Mouse (Mus musculus) hematopoietic stem cell, adult 5-6 weeks (primary cell): ENCODE data around the gene Ino80d. TPM values are rescaled to one million over a fixed set of nuclear protein-coding genes. Genes with fewer than 3 reads are reported as not detected.
A peak's percentile ranks its signal among the peaks of the same experiment; 100 is the strongest.

Experiments
- ATAC-seq, 2 experiments: fragments of 125-278 bp in 1 of 2; replicated peaks in 1 of 2; 2 replicates each; pipeline ENCODE4 v1.8.0; 2016 to 2017; ENCODE audit warnings: inconsistent platforms in 2 of 2, mild to moderate bottlenecking in 2 of 2, moderate number of reproducible peaks in 2 of 2, low read depth in 1 of 2, moderate TSS enrichment in 1 of 2; ENCODE audit not compliant: low FRiP score in 2 of 2, poor library complexity in 2 of 2, severe bottlenecking in 2 of 2, insufficient read depth in 1 of 2, low TSS enrichment in 1 of 2
- total RNA-seq: library from RNA; stranded (forward); fragments of 172-1452, 232-1000 nt; gene quantifications from 2 replicates; pipeline ENCODE4 v1.2.3, GENCODE M21; 2017

The Ino80d gene
- total RNA-seq, 1 experiment from 2014 or later = 31.5 TPM

DNA sequence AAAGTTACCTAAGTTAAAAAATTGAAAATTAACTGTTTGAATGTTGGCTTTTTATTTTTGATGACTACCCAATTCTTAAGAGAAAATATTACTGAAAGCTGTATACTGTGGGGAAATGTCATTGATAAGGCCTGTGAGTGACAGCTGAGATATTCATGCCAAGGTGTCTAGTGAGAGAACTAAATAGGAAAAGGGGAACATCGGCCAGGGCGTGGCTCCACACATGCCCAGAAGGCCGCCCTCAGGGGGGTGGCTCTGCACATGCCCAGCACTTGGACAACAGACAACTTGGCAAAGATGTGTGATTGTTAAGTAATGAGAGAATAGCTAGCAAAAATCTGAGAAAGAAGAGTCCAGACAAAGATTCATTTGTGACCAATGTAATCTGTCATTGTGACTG is 64.5 kb downstream of the Ino80d start:
- ATAC-seq = no peak

DNA sequence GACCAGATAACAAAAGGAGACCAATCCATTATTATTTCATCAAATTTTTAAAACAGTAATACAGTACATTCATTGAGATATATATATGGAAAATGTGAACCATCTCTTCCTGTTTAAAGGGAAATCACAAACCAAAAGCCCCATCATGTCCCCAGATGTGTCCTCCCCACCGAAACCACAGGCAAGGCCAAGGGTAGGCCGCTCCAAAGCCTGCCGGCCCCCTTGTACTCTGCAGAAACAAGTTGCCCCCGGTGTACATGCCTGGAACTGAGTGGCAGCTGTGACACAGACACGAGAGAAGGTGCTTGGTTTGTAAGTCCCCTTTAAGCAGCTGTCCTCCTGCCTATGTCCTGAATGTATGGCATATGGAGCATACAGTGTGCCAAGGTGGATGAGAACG is 66.5 kb downstream of the Ino80d start:
- ATAC-seq = peak; percentile 53 to 56; a peak in 3 of 4 replicates

DNA sequence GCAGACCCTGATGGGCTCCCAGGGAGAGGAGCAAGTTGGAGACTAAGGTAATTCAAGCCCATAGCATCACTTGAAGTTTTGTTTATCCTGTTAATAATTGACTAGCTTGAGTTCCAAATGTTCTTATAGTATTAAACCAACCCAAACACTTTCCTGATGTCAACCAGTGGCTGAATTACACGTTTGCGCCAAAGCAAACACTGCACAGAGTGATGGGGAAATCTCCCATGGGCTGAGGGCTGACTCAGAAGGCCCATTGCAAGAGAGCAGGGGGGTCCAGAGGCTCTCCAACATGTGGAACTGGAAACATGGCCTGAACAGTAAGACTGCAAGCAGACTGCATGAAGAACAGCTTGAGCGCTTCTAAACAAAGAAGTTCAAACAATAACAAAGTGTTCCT is 81.5 kb downstream of the Ino80d start:
- ATAC-seq = no peak

DNA sequence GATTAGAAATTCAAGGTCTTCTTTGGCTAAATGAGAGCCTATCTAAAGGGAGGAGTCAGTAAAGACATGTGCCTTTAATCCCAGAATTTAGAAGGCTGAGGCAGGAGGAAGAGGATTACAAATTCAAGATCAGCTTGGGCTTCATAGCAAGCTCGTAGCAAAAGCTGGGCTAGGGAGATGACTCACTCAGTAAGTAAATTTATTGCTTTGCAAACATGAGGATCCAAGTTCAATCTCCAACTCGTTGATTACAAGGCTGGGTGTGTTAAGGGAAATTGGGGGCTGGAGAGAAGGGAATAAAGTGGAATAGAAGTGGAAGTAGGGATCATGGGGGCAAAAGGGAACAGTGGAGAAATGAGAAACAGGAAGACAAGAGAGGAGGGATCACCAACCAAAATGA is 94.6 kb downstream of the Ino80d start:
- no peak for ATAC-seq

DNA sequence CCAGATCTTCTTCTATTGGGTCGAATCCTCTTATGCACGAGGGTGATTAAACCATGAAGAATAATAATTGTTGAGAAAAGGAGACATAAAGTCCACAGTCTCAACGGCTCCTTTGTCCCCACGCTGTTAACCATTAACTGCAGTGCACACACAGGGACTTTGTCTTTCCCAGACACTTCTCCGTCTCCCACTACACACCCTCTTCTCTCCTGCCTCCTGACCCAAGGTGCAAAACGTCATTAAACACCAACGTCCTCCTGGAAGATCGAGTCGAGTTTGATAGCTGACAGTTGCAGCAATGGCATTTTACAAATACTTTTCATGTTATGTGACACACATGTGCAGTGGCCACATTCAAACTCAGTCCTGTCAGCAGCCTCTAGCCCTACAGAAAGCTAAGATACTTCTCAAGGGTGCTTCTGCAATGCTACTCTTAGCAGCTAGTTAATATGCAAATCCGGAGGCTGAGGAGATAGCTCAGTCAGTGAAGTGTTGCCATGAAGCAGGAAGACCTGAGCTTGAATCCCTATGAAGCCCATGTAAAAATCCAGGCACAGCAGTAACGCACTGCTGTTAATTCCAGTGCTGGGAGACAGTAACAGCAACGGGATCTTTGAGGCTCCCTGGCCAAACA is 109.3 kb downstream of the Ino80d start:
- no peak for ATAC-seq

DNA sequence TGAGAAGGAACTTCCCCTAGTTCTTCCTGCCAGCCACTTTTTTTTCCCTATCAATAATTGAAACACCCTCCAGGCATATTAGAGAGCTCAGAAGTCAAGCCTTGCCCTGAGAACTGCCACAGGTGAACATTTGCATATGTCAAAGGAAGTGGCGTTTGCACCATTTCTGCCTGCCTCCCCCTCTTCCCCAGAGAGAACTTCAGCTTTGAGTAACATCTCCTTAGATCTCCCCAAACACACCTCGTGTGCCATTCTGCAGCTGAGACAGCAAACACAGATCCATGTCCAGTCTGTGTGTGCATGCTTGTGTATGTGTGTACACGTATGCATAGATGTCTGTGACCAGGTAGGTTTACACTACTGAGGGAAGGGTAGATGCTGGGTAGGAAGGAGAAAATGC is 112.6 kb downstream of the Ino80d start:
- ATAC-seq = no peak

DNA sequence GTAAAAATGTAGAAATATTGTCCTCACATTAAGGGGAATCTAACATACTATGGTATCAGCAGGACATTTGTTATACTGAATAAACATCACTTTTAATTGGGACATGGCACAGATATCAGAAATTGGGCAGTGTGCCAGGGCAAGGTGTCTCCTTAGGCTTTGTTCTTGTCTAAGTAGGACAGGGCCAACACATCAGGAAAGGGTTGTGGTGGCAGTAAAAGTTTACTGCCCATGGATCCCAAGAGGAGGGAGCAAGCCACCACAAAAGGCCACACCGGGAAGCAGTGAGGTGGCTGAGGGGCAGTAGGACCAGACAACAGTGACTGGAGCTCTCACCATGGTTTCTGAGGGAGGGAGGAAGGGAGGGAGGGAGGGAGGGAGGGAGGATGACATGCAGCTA is 121.1 kb downstream of the Ino80d start:
- no peak for ATAC-seq

DNA sequence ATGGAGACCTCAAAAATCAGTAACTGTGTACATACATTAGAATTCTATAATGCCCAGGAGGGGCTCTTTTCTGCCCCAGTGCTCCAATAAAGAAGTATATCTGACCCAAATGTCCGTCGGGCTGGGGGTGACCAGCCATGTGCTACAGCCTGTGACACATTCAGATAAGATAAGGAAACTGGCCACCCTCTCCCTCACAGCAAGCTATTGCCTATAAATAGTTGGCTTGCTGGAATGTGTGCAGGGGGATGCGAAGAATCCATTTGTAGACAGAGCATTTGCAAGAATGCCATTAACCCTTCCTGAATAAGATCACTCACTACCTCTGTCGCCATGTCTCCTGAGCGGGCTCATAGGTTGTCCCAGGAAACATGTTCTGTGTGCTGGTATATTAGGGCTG is 121.8 kb downstream of the Ino80d start:
- ATAC-seq = no peak

DNA sequence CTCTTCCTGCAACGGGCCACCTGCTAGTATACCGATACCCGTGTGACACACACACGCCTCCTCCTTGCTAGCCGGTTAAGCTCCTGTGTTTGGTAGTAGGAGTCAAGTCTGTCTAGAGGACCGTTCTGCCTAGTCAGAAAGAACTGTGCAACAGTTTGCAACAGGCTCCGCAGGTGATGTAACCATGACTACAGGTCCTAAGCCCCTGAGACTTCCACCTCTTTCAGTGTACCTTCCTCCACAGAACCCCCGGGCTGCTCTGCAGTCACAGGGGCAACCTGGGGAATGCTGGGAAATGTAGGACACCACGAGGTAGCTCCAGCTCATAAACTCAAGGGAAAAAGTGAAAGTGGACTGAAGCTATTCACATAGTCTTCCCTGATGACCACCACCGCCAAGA is 123.4 kb downstream of the Ino80d start:
- no peak for ATAC-seq

DNA sequence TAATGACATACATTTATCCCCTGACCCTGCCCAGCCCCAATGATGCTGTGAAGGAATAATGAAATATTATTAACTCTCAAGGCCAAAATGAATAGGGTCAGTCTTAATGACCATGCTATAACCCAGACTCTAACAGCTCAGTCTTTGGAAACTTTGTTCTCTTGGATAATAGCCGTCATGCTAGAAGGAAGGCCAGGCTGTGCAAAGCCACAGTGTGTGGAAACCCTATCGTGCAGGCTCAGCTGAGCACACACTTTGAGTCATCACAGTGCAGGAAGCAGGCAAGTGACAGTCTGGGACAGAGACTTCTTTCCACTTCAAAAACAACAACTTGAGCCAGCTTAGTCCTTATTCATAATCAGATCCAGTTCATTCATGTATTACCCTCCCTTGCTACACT is 126.9 kb downstream of the Ino80d start:
- ATAC-seq = no peak

DNA sequence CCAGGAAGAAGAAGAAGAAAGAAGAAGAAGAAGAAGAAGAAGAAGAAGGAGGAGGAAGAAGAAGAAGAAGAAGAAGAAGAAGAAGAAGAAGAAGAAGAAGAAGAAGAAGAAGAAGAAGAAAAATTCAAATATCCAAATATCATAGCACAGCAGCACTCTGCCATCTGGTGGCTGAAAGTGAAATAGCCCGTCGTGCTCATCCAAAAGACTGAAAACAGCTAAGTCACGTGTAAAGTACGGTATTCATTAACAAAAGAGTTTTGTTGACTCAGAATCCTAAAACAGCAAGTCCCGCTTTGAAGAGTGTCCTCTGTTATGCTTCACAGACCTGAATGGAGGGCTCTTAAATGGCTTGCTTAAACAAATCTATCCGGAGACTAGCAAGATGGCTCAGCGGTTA is 128.2 kb downstream of the Ino80d start:
- ATAC-seq = peak in 1 of 2 experiments; percentile 51; a peak in 1 of 4 replicates

DNA sequence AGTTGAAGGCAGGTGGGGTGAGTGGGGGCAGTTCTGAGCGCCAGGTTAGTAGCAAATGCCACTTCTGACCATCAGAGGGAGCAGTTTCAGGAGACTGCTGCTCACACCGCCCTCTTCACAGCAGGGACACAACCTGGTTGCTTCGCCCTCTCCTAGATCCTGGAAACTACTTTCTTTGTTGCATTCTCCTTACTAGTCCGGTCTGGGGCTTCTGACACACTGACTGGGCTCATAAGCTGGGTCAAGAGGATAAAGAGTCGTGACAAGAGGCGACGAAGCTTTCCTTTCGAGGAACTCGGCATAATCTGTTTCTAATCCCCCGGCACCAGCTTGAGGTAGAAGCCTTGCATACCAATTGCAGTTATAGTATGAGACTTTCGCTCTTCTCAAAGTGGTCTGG is 129.9 kb downstream of the Ino80d start:
- peak; percentile 82 to 90 for ATAC-seq

DNA sequence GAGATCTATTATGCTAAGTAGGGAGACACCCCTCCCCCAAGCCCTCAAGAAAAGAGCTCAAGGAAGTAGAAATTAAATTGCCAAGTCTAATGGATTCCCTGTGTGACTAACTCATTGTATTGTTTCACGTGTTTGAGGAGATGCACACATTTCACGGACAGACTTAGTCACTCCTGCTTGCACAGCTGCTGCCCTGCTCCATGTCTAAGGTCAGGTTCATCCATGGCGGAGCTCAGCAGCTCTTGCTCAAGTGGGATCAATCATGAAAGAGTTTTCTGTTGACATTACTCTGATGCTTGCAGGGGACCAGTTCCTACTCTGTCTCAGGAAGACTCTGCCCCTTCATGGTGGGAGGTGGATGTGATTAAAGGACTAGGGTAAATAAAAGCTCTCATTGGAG is 137.7 kb downstream of the Ino80d start:
- ATAC-seq = no peak

DNA sequence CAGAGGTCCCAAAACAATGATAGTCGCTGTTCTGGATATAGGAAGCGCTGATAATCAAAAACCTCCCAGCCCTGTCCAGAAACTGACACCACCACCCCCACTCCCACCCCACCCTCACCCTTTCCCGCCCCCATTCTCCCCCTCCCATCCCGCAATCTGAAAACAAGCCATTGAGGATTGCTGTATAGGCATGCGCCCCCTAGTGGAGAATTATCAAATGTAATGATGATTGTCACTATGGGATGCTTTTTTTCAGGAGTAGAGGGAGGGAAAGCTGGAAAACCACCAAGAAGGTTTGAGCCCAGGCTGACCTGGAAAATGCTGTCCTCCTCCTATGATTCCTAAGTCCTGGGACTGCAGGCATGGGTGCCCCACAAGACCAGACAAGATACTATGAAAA is 147.6 kb downstream of the Ino80d start:
- no peak for ATAC-seq

DNA sequence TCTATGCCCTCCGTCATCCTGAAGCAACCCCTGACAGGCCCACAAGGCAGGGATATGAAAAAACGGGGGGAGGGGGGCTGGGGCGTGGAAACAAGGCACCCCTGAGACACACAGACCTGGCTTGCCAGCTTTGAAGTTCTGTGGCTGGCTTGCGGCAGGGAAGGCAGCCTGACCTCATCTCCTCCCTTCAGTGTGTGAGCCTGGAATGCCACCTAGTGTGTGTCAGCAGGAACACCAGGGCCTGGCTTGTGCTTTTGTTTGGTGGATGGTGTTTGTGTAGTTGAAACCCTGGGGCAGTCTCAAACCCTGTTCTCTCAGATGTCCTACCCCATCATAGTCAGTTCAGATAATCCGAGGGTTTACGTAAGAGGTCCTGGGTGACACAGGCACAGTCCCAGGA is 150.2 kb downstream of the Ino80d start:
- peak; percentile 76 to 80 for ATAC-seq

DNA sequence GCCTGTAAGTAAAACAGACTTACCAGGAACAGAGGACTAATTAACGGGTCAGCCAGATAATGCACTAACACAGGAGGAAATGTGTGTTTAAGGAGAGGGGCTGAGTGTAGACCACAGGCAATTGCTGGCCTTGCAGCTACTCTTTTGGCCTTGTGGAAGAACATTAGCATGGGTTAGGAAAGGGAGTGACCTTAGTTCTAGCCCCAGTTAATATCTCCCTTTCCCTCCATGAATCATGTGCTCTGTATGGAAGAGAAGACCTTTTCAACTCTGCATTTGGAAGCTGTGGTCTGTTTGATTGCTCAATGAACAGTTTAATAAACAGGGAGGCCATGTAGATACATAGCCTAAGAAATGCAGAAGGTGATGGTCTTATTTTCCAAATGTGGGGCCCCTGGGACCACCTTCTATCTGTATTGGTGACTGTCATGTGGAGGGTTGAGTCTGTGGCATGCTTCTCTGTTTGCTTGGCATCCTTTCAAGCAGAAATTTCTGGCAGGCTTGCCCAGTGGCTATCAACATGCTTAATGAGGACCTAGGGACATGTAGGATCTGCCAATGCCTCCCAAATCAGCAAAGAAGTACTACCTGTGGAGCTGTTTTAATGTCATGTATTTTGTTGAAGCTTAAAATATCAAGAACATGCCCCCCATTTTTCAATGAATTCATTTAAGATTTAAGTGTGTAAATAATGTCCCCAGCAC is 157.4 kb downstream of the Ino80d start:
- no peak for ATAC-seq

DNA sequence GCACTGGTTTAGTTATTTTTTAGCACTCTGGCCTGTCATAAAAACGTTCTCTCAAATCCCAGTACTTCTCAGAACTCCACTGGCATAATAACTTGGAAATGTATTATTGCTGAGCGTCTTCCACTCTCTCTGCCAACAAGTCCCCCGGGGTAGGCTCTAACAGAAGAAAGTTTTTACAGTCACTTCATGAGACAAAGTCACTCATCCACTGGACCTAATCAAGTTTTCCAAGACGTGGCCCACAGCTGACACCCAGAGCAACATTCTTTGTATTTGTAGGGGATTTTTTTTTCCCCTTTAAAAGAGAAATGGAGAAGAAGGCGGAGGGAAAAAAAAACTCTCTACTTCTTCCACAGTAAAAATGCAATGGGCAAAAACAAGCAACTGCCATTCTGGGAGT is 157.9 kb downstream of the Ino80d start:
- no peak for ATAC-seq

DNA sequence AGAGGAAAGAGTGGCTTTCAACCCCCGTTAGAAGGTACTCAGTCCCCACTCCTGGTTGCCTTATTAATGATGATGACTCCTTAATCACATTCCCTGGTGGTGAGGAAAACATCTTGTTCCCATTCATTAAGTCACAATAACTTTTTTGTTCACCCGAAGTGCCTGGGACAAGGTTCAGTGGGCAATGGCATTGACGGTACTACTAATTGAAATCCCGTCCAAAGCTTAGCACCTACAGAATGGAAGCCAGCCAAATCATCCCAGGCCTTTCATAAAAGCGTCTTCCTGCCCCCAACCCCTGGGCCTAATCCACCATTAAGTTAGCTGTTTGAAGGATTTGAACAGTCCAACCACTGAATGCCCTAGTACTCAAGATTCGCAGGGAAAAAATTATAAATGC is 159.1 kb downstream of the Ino80d start:
- ATAC-seq = no peak

DNA sequence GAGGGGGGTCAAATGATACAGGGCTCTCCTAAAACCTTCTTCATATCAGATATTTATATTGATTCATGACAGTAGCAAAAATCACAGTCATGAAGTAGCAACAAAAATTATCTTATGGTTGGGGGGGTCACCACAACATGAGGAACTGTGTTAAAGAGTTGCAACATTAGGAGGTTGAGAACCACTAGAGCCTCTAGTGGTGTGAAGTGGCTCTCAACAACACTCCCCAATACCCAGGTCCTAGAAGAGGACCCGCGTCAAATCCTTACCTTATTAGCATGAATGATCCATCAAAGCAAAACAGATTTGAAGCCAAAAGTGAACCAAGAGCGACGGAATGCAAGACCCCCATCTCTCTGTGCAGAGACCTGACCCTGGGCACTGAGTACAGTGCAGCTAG is 161.4 kb downstream of the Ino80d start:
- no peak for ATAC-seq
